Comparison of ENCODE assay signal across 24 mouse cellular contexts in the genomic region with DNA sequence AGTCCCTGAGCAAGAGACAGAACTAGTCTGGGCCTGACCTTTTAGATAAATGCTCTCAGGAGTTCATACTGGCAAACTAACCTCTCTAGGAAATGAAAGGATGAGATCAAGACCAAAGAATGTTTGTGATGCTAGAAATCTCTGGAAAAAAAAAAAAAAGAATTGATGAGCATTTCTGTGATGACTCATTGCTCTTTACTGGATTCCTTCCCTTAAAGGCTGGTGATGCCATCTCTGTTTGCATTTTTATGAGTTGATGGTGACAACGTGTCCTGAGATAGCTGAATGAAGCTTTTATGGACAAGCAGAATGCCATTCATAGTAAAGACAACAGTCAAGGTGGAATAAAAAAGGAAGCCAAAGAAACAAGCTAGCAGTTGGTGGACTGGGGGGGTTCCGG.
DNase-seq lines count a peak whose midpoint lies in the region; ATAC-seq and TF ChIP-seq lines count a peak whose summit lies in the region.
"Had no signal": no experiment of that assay in that cellular context is flagged by ENCODE, and none has a peak within 500 bp of the region (broad histone marks: within the 10 kb centered on the region; RNA-seq: fewer than 3 reads in every experiment).

No protein-coding gene starts in this region.

- no peak for TF ChIP-seq CTCF in Patski (IDR thresholded peaks at IDR 0.05)

- no peaks in the 10 kb centered on the region for H3K4me1 ChIP-seq in hindbrain, embryonic 16.5 days (ENCODE audit: control insufficient read depth, insufficient read depth, low read depth, low read length)
- no peaks in the 10 kb centered on the region for H3K4me1 ChIP-seq in forebrain, embryonic 10.5 days
- H3K4me1 ChIP-seq: embryonic facial prominence, embryonic 13.5 days; embryonic facial prominence, embryonic 15.5 days; forebrain, embryonic 12.5 days had no signal

- POLR2A ChIA-PET in Patski (lab: Charles Lee) = no interaction called here

- no peaks in the 10 kb centered on the region for H3K36me3 ChIP-seq in hindbrain, embryonic 16.5 days (ENCODE audit: control insufficient read depth, insufficient read depth, low read length)
- H3K36me3 ChIP-seq in forebrain, embryonic 10.5 days (replicated peaks) = no peaks in the 10 kb centered on the region
- H3K36me3 ChIP-seq: embryonic facial prominence, embryonic 13.5 days; embryonic facial prominence, embryonic 15.5 days; forebrain, embryonic 12.5 days; G1E had no signal

- H3K27ac ChIP-seq in hindbrain, embryonic 16.5 days (ENCODE audit: low read depth, low read length) = no peak overlapping the region
- no peak overlapping the region for H3K27ac ChIP-seq in forebrain, embryonic 10.5 days
- H3K27ac ChIP-seq: embryonic facial prominence, embryonic 13.5 days; embryonic facial prominence, embryonic 15.5 days; forebrain, embryonic 12.5 days had no signal

- in situ Hi-C loops in Patski (cut with MboI; ENCODE audit: low pct_unique_long_range_greater_than_20kb) = no loop called here

- H3K9me3 ChIP-seq in hindbrain, embryonic 16.5 days (ENCODE audit: control insufficient read depth, low read length) = no peaks in the 10 kb centered on the region
- H3K9me3 ChIP-seq in forebrain, embryonic 10.5 days = no peaks in the 10 kb centered on the region
- H3K9me3 ChIP-seq: embryonic facial prominence, embryonic 13.5 days; embryonic facial prominence, embryonic 15.5 days; forebrain, embryonic 12.5 days had no signal

- CTCF ChIA-PET in Patski (lab: Charles Lee) = interaction anchor here (0.8 kb wide), 1 partner anchor 9 kb away, joined by 3 read pairs; no protein-coding TSS in a partner anchor

- H3K4me3 ChIP-seq in hindbrain, embryonic 16.5 days (ENCODE audit: low read length) = no peak overlapping the region
- no peak overlapping the region for H3K4me3 ChIP-seq in forebrain, embryonic 10.5 days
- H3K4me3 ChIP-seq: embryonic facial prominence, embryonic 13.5 days; embryonic facial prominence, embryonic 15.5 days; forebrain, embryonic 12.5 days had no signal

- peak; percentile 79 for DNase-seq in 3T3-L1 (ENCODE audit: low read depth, low spot score)
- peak; percentile 92 for DNase-seq in Muller cell, postnatal 12 days (ENCODE audit: inconsistent ontology term)
- peak; percentile 3 for DNase-seq in Patski (ENCODE audit: low read depth, low spot score)
- DNase-seq in lung, postnatal 36 days = no peak
- no peak for DNase-seq in forebrain, embryonic 10.5 days (ENCODE audit: extremely low spot score, low spot score)
- DNase-seq: adrenal gland, adult 2 months; adrenal gland, postnatal 10 days; adrenal gland, postnatal 25 days; cerebellum, adult 11 months; cerebellum, adult 18-20 months; cerebellum, adult 8-10 months; cerebellum, adult 9-11 months; cerebellum, postnatal 14 days; cerebellum, postnatal 36 days; embryo, embryonic 11 days had no signal

- H3K4me2 ChIP-seq in hindbrain, embryonic 16.5 days (ENCODE audit: low read length) = no peak overlapping the region
- H3K4me2 ChIP-seq: embryonic facial prominence, embryonic 13.5 days; embryonic facial prominence, embryonic 15.5 days; forebrain, embryonic 12.5 days had no signal

- WGBS in hindbrain, embryonic 16.5 days = 78% methylated on average over 2 of the region's 2 CpGs
- WGBS in forebrain, embryonic 10.5 days = 86% methylated on average over 2 of the region's 2 CpGs

- peak; percentile 78 for ATAC-seq in Patski
- ATAC-seq in hindbrain, embryonic 16.5 days = no peak
- ATAC-seq: CD4-positive, CD25-positive, alpha-beta regulatory T cell, adult 4 months; forebrain, embryonic 14.5 days; forebrain, embryonic 16.5 days had no signal

- no peaks in the 10 kb centered on the region for H3K27me3 ChIP-seq in Patski
- no peaks in the 10 kb centered on the region for H3K27me3 ChIP-seq in hindbrain, embryonic 16.5 days (replicated peaks; ENCODE audit: control insufficient read depth, insufficient read depth, low read length)
- no peaks in the 10 kb centered on the region for H3K27me3 ChIP-seq in forebrain, embryonic 10.5 days (ENCODE audit: poor library complexity, severe bottlenecking)
- H3K27me3 ChIP-seq: CH12.LX; embryonic facial prominence, embryonic 13.5 days; embryonic facial prominence, embryonic 15.5 days; forebrain, embryonic 12.5 days had no signal

- H3K9ac ChIP-seq in hindbrain, embryonic 16.5 days (ENCODE audit: low read depth, low read length) = no peak overlapping the region
- H3K9ac ChIP-seq: embryonic facial prominence, embryonic 13.5 days; embryonic facial prominence, embryonic 15.5 days; forebrain, embryonic 12.5 days had no signal

Comparison
In these comparisons a context has a peak if more than half of its experiments do, and no peak if none do; other contexts are left out.
1. DNase-seq: peak in 3T3-L1 (single experiment), Muller cell, postnatal 12 days (single experiment) and Patski (single experiment); none in lung, postnatal 36 days (single experiment) and forebrain, embryonic 10.5 days (single experiment).